Mouse (Mus musculus): ENCODE measurements around the gene Obscn.

- TF ChIP-seq POLR2A (IDR thresholded peaks at IDR 0.05; ENCODE audit: low read depth, low read length) (no peak), CTCF (IDR thresholded peaks at IDR 0.05; ENCODE audit: borderline replicate concordance, insufficient read depth, low read length) (no peak)
Measured at GRCm38 (mm10) chr11:59087581-59087980, 48.6 kb downstream of the Obscn start.

All from embryonic fibroblast, embryonic 13.5 days (primary cell).